Mouse (Mus musculus) retina, embryonic 14.5 days (tissue): ENCODE results near the gene Mmp20.

Experiments
- DNase-seq: peaks from one replicate; pipeline ENCODE4 v3.0.0-alpha.2; 2015; ENCODE audit warnings: low spot score

Gene Mmp20

GRCm38 (mm10) chr9:7689799-7690198 is 61.8 kb downstream of the Mmp20 start:
- no peak for DNase-seq

GRCm38 (mm10) chr9:7691790-7692189 is 63.8 kb downstream of the Mmp20 start, which contains the start of gene Mmp7:
Gene Mmp7 (plus strand): TSS chr9:7692090.
- no peak for DNase-seq

DNA sequence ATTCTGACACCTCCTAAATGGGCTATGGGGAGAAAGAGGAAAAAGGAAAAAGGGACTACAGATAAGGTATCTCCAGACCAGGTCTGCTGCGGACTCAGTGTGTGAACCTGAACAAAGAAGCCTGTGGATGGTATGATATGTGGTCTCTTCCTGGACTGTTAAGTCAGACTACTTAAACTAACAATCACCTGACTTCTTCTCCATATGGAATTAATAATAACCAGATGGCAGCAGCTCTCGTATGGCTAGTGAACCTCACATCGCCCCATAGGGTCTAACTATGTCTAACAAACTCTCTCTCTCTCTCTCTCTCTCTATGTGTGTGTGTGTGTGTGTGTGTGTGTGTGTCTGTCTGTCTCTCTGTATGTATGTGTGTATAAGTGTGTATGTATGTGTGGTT is 65.9 kb downstream of the Mmp20 start:
- no peak for DNase-seq

DNA sequence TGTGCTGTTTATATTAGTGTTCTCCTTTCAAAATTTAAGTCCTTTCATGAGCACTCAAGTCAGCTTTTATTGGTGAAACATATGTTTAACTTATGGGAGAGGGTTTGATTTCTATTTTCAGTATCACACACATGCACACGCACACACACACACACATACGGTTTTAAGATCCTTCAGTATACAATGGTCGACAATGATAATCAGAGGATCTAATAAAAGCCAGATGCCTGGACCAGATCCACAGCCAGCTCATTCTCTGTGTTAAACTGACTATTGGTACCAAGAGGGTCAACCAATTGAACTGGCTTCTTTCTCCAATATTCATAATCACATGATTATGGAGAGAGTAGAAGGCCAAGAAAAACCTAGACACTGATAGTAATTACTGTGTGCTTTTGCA is 67.6 kb downstream of the Mmp20 start:
- no peak for DNase-seq

DNA sequence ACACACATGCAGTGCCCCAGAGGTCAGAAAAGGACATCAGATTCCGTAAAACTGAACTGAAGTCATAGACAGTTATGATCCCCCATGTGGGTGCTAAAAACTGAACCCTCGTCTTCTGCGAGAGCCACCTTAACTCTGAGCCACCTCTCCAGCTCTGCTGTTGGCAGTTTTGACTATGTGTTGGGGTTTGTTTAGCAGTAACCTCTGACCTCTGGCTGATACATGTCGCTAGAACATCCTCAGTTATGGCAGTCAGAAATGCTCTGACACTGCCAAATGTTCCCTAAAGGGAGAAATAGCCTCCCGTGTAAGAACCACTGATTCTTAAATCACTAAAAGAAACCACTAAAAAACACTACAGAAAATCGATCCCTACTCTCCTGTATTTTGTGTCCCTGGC is 80.7 kb downstream of the Mmp20 start:
- no peak for DNase-seq

- no peak for DNase-seq
Observed at GRCm38 (mm10) chr9:7711196-7711595, 83.2 kb downstream of the Mmp20 start.

- DNase-seq: peak; percentile 81
Observed at GRCm38 (mm10) chr9:7714062-7714907, 86.3 kb downstream of the Mmp20 start.

- DNase-seq: no peak
Observed at GRCm38 (mm10) chr9:7714908-7715175, 86.8 kb downstream of the Mmp20 start.

DNA sequence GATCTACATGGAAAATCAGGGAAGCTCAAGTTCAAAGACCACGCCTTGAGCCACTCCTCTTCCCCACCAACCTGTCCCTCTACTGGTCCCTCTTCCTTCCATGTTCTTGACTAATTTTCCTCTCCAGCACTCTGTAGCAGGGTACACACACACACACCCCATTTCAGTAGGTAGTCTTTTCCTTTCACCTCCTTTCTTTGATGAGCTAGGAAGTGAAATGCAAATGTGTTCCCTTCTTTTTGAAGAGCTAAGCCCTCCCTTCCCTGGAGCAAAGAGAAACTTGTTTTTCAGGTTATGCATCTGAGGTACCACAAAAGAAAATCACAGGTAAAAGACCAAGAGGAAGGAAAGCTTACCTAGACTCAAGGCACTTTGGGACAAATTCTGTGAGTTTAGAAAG is 93.5 kb downstream of the Mmp20 start:
- no peak for DNase-seq
